Mouse (Mus musculus) right cerebral cortex, postnatal 4 days (tissue): ENCODE data around the gene Smc1b.
A peak's percentile ranks its signal among the peaks of the same experiment; 100 is the strongest.

Source experiments
- DNase-seq: peaks from one replicate; pipeline ENCODE4 v3.0.0-alpha.2; 2022

The Smc1b gene

DNA sequence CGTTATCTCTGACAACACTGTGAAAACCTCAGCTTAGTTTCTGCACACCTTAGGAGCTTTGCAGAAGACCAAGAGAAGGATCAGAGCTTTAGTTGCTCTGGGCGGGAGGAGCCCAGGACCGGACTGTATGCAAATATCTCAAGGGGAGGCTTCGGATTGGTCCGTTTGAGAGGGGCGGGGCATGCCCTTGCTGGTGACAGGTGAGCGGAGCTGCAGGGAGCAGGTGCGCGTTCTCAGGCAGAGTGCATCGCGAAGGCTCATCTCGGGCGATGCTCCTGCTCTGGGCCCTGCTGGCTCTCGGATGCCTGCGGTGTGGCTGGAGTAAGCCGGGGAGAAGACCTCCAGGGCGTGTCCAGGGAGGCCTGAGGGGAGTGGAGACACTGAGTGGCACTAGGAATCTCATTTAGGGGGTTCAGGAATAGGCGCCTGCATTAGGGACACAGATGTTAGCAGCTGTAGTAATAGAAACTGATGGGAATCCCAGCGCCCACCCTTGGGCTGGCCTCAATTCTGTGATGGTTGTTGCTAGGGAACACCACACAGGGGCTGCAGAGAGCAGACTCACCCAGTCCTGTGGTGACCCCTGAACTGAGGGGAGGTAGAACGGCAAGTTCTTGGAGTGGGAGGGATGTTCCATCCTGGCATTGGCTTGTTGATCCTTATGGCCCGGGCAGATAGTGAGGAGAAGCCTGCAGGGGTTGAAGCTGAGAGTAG is 114.7 kb downstream of the Smc1b start, which contains the start of gene Upk3a:
Gene Upk3a, plus strand, starts transcription at position 191 of the 714 bp plus-strand sequence.
- DNase-seq: no peak

DNA sequence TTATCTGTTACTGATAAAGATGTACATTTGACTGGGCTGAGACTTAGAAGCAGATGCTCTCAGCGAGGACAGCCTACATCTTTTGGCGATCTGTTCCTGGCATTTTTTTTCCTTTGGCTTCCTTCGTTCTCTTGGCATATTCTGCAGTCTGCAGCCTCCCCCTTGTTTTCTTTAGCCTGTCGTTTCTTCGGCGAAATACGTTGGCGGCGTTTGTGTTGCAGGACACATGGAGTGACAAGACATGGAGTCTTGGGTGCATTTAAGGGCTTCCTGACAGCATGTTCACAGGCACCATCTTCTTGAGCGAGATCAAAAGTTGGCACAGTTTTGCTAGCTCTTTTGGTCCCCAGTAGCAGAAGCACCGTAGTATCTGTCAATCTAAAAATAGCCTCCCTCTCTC is 116.0 kb downstream of the Smc1b start:
- peak; percentile 44 for DNase-seq
